Mouse (Mus musculus) embryo, embryonic 11.5 days (tissue): ENCODE measurements around the gene Dbi.

Experiments
- DNase-seq: peaks from one replicate; pipeline ENCODE4 v3.0.0-alpha.2; 2012; ENCODE audit warnings: low read depth, low spot score

Gene Dbi

DNA sequence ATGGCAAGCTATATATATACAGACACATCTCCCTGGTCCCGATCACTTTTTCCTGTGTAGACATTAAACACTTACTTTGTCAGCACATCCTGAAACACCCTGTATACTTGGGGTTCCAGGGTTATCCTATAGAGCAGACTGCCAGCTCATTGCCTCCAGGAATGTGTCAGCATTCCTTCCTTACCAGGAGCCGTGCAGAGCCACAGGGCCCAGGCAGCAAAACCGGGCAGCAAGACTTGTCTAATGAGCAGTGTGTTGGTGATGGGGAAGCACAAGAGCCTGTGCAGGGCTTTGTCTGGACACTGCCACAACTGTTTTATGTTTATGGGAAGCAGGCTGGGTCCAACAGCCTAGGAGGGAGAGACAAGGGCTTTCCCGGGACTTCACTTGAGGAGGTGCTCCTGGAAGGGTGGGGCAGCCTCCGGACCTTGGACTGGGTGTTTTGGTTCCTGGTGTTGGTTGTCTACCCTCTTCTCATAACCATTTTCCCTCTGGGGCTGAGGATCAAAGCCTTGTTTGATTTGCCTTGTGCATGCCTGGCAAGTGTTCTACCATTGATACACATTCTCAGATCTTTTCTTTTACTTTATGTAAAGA, 36.9 kb downstream of the Dbi start:
- no peak for DNase-seq

DNA sequence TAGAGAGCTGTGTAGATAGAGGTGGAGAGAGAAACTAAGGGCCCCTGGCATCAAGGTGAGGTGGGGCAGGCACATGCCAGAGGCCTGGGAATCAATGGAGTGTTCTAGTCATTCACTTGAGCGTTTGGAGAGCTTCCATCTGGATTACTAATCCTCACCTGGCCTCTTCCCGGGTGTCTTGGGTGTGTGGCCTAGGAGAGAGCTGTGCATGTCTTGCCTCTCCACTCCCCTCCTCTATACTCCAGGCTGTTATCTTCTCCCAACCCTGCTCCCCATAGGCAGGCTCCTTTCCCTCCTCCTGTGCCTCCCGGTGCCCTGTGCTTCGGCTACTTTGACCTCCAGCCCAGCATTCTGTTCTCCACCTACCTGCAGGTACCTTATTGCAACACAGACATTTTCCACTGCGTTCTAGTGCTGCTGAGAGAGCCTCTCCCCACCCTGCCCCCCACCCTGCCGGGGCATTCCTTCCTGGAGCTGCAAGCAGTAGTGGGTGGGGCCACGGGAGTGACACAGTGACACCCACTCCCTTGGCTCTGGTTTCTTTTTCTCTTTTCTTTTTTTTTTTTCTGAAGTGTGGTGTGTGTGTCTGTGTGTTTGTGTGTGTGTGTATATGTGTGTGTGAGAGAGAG, 37.8 kb downstream of the Dbi start:
- DNase-seq, result no peak

DNA sequence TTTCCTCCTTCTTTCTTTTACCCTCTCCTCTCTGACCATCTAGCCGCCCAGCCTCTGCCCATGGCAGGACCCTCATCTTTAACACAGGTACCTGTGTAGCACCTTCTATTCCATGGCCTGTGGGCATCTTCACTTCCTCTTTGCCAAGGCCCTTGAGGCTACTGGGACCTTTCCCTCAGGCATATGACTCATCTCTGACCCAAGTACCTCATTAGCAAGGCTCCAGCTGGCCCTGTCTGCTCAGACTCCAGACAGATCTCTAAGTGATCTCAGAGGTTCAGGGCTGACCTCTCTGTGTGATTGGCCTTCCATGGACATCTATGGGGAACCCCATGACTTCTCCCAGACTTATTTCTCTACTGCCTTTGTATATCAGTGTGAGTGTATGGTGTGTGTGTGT, 40.2 kb downstream of the Dbi start:
- no peak for DNase-seq

DNA sequence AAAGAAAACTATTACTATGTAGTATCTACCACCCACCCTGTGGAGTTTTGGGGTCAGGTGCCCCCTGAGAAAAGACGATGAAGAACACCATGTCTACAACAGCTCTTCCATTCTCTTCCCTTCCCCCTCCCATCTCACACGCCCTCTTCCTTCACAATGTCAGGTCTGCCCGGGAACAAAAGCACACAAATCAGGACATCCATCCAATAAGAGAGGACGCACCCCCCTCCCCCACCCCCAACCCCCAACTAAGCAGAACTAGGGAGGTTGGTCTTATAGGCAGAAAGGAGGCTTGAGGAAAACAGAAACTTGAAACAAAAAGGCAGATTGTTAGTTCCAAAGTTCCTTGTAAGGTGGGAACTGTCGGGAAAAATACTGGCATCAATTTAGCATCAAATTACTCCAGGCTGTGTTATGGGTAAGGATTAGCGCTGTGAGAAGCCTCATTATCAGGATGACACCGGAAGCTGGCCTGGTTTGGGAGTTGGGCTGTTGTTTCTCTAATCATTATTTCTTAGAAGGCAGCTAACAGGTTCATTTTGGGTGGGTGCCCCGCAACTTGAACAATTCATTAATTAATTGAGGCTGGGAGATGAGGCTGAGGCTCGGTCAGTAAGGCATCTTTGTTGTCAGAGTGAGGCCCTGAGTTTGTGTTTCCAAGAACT, 43.0 kb downstream of the Dbi start:
- DNase-seq, result no peak

DNA sequence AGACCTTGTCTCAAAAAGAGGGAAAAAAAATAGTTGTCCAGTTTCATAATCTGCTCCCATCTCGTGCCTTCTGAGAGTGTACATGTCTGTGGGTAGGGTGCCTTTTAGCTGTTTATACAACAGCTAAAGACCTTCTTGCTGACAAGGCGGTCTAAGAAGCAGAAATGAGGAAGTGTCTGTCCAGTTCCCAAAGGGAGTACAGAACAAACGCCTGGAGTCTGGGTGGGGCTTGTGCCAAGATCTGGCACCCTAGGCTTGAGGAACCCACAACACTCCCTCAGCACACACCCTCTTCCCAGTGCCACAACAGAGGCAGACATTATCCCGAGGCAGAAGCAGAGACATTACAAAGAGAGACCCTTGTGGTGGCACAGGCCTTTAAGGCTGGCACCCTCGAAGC, 45.4 kb downstream of the Dbi start:
- no peak for DNase-seq

DNA sequence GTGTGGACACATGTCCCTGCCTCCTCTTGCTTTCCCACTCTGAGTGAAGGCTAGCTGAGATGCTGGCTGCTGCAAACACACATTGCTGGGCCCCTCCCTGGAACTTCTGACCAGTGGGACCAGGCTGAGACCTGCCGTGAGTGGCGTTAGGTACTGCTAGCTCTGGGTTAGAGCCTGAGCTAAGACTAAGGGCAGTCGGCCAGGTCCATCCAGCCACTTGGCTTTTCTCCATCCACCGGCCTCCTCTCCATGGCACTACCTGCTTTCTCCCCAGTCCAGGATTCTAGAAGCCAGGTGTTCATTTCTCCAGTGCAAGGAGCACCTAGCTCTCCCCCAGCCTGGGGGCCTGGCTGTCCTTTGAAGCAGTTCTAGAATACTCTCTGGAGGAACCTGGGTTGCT, 45.9 kb downstream of the Dbi start:
- DNase-seq, result no peak

DNA sequence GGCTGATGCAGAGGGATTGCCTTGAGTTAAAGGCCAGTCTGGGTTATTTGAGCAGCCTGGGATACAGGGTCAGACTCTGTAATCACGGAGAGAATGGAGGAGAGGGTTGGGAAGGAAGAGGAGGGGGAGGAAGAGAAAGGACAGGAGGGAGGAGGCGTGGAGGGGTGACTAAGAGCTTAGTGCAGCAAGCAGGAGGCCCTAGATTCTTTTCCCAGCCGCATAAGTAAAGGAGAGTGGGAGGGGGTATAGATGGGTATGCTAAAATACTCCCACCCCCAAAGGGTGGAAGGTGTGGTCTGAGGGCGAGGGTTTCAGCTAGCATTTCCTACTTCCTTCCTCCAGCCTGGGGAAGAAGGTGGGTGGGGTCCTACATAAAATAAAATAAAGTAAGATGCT, 46.6 kb downstream of the Dbi start:
- DNase-seq, result no peak

DNA sequence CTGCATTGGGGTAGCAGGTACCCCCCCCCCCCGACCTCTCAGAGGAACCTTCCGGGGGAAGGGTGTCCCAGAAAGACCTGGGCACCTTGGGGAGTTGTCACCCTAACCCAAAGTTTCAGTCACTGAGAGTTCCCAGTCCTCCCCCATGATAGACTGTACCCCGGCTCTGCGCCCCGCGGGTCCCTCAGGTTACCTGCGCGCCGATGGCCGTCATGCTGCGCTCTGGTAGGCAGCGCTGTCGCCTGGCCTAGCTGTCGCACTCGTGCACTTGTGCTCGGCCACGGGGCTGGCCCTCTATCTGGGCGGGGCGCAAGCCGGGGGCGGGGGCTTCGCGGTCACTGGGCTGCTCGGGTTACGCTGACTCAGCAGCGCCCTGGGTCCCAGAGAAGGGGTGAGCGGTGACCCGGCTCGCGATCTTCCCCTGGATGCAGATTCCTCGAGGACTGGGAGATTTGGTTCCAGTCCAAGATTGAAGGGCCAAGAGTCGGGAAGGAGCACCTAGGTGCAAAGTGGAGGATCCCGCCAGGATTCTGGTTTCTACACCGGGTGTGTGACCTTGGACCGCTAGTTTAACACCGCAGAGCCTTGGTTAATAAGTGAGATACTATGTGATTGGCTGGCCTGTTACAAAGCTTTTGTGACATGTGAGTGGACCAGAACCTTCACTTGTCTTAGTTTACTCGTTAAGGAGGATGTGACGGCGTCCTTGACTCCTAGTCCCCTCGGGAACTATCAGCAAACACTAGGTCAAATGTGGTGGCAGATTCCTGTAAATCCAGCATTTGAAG, 47.2 kb downstream of the Dbi start, which contains the start of gene Tmem37:
Gene Tmem37, minus strand, starts transcription at position 556 of the 788 bp plus-strand sequence.
- DNase-seq, result peak; percentile 57

DNA sequence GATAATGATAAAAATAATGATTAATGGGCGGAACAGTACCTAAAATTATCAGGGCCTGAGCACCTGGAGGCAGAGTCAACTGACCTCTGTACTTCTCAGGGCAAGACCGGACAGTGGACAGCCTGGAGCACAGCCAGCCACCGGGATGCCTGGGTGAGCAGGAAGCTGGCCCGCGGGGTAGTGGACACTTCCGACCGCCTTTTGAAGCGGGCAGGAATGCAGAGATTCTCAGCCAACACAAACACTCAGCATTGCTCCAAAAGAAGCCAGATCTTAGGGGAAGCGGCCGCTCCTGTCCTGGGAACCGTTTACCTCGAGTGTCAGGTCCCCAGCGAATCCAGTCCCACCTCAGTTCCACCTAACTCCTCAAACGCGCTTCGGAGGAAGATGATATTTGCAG, 48.0 kb downstream of the Dbi start:
- DNase-seq, result no peak

DNA sequence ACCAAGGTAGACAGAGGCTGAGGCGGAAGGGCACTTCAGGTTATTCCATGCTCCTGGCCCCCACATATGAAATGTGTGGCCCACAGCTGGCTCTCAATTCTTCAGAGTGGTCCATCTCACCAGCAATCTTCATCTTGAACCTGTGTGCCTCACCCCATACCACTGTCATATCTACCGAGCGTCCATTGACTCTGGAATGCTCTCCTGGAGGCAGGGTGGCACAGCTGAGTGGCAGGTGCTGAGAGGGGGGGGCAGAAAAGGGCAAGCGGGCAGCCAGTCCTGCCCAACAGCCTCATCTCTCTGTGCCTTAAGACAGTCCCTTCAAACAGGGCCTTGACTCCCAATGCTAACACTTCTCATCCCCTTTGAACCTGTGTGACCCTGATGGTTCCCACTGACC, 49.7 kb downstream of the Dbi start:
- no peak for DNase-seq

DNA sequence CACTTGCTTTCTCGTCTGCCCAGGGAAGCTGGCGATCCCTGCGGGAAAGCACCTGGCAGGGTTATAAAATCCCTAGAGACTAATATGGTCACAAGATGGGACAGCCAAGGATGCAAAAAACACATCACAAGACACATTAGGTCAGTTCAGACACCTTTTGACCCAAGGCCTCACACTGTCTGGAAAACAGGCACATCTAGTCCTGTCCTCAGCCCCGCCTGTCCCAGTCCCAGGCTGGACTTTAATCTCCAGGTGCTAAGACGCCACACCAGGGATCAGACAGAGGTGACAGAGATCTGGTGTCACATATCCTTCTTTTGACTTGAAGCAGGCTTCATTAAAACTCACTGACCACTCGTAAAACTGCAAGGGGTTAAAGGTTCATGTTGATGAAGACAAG, 50.7 kb downstream of the Dbi start:
- no peak for DNase-seq

DNA sequence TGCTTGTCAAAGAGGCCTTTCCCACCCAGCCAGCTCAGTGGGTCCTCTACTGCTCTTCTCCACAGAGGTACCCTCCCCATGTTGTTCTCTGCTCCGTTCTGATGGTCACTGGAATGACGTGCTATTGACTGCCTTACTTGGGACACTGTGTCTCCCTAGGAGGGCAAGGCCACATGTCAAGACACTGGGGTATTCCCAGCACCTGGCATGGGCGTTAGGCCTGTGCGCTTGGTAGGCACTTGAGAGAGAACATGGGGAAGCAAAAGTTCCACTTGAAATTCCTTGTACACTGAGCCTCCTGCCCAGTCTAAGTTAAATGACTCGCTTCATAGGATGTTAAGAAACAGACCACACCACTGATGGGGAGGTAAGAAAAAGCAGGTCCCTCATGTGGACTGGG, 51.8 kb downstream of the Dbi start:
- DNase-seq, result no peak

DNA sequence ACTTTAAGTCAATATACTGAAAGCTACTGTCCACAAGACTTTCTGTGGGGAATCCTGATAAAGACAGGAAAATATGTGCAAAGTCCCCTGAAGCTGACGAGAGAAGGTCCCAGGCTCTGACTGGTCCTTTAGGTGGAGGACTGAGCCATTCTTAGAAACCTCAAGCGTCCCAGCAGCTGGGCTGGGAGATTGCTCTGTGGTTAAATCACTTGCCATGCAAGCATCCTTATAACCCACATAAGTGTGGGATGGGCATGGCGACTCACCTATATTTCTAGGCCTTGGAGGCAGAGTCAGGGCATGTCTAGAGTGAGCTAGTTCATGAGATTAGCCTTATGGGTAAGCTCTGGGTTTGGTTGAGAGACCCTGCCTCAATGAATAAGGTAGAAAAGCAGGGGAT, 54.3 kb downstream of the Dbi start:
- DNase-seq, result no peak

DNA sequence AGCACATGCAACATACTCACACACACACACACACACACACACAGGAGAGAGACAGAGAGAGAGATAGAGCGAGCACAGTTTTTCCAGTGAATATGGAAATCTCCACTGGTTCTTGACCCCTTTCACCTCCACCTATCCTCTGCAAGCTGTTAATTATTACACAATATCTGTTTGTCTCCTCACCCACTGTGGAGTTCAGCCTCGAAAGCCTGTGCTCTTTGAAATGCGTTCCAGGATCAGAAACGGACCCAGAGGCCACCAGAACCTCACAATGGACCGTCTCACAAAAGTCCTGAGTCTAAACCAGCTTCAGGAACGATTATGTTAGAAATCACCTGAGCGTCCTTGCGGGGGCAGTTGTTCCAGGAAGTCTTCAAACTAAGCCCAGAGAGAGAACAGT, 54.7 kb downstream of the Dbi start:
- DNase-seq, result no peak

DNA sequence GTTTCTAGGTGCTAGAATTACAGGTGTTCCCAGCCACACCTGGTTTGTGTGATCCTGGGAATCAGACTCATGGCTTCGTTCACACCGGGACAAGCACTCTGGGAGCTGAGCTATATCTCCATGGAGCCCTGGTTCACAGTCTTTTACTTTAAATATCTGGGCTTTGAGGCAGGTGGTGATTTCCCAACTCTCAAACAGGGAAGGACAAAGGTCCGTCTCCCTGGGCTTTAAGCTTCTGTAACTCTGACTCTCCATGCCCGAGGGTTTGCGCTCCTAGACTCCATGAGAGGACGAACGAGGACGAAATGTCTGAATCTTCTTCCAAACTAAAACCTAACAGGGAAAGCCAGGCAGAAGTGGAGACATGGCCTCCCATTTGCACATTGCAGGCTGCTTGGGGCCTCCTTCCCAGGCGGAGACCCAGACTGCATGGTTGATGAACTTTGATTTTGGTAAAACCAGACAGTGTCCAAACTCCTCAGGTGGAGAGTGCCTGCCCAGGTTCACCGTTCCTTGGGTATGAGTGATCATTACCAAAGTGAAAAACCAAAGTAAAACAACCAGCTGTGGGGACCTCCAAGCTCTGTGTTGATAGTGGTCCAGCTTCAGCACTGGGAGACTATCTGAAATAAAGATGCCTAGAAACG, 56.7 kb downstream of the Dbi start:
- no peak for DNase-seq
